Mouse (Mus musculus) adrenal gland, postnatal 0 days (tissue): ENCODE measurements around the gene Gm36210. TPM values are rescaled to one million over a fixed set of nuclear protein-coding genes. Genes with fewer than 3 reads are reported as not detected.

Source experiments
- polyA plus RNA-seq: library from polyadenylated mRNA; unstranded; fragments of >200 nt; fragmentation: Nextera tagmentation; extraction: Ambion mirVana; gene quantifications from 2 replicates; pipeline ENCODE4 v1.2.1, GENCODE M21; 2015

Gm36210 gene
- 0.09 and 0.10 TPM in 2 replicates for polyA plus RNA-seq

GRCm38 (mm10) chr7:4906466-4906950 lies at the start of gene Gm36210:
Gene Gm36210 (minus strand): TSS chr7:4906516.

GRCm38 (mm10) chr7:4925441-4926381 lies 19.4 kb upstream of the Gm36210 start, which contains the start of gene Ssc5d:
Gene Ssc5d (plus strand): TSS chr7:4925785.

DNA sequence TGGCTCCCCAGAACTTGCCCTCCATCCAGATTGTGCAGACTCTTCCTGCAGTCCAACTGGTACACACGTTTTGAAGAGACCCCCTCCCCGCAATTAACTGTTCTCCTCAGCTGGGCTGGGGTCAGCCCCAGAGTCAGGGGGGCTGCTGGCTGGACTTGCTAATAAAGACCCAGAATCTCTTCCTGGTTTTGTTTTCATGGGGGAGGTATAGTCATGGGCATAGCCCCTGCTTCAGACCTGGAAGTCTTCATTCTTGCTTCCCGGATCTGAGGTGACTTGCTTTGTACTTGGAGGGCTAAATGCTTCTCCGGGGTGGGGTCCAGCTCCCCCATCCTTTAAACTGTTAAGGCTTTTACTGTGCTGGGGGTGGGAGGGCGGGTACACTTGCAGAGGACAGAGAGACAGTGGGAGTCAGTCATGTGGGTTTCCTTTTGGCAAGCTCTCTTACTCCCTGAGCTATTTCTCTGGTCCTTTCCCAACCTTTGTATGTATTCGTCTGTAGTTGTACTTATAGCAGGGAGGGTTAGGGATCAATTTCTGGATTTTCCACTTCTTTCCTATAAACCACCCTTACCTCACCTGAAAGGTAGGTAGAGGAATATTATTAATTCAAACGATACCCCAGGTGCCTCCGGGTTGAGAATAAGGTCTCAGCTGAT lies 15.6 kb upstream of the Gm36210 start, which contains the start of gene Nat14:
Nat14 (plus strand) TSS at position 205 of the 659 bp plus-strand sequence.

DNA sequence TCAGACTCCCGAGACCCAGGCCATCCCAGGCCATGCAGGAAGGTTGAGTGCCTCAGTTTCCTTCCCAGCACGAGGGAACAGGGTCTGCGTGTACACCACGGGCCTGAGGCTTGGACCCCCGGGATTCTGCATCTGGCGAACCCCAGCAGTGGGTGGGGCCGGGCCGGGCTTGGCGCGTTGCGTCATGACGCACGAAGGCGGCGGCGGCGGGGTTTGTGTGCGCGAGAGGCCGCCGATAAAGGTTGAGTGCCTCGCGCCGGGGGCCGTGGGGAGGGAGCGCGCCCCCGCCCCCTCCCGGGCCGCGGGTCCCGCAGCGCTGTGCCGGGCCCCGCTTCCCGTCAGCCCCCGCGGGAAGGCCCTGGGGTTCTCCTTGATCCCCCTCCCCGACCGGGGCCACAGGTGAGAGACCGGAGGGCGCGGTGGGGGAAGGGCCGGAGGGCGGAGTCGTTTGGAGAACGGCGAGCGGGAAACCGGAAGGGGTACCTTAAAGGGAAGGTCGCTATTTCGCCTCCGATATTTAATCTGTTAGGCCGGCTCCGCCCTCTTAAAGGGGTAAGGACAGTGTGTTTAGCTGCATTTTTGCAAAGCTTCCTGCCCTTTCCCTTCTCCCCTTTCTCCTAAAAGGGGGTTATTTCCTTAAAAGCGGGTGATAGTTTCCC lies 8.8 kb upstream of the Gm36210 start, which contains the start of gene Zfp628:
Zfp628 (plus strand) TSS at position 211 of the 659 bp plus-strand sequence.

GRCm38 (mm10) chr7:4876753-4877221 lies 29.5 kb downstream of the Gm36210 start, which contains the start of gene Isoc2a:
Gene Isoc2a (plus strand): TSS chr7:4877153.

DNA sequence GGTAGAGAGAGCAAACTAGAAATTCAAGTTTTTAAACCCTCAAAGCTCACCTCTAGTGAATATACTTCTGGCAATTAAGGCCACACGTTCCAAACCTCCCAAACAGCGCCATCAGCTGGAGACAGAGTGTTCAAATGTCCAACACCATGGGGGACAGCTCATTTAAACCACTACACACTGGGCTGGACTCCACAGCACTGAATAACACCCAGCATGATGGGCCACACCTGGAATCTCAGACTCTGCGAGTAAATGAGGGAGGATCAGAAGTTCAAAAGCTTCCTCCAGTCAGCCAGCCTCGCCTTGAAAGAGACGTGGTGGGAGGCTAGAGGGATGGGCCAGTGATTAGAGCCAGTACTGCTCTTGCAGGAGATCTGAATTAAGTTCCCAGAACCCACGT lies 36.2 kb downstream of the Gm36210 start, which contains the start of gene Isoc2b:
Isoc2b (minus strand) TSS at position 126 of the 400 bp plus-strand sequence.

Other genes with a start within 250 kb of the Gm36210 start
- 6.7 and 6.9 TPM in 2 replicates for gene Ppp6r1, start 247.5 kb downstream of the Gm36210 start, polyA plus RNA-seq
- 70.6 and 80.3 TPM in 2 replicates for gene Hspbp1, start 221.4 kb downstream of the Gm36210 start, polyA plus RNA-seq
- 0.59 and 1.2 TPM in 2 replicates for gene Brsk1, start 215.9 kb downstream of the Gm36210 start, polyA plus RNA-seq
- 0.10 and 0.24 TPM in 2 replicates for gene Tmem150b, start 181.3 kb downstream of the Gm36210 start, polyA plus RNA-seq
- 22.8 and 37.7 TPM in 2 replicates for gene Kmt5c, start 166.4 kb downstream of the Gm36210 start, polyA plus RNA-seq
- gene Cox6b2, start 153.4 kb downstream of the Gm36210 start, polyA plus RNA-seq = 53.7 and 57.2 TPM in 2 replicates
- not detected in 2 replicates for gene Fam71e2, start 135.2 kb downstream of the Gm36210 start, polyA plus RNA-seq
- 0.33 and 0.82 TPM in 2 replicates for gene Il11, start 123.7 kb downstream of the Gm36210 start, polyA plus RNA-seq
- 0.38 TPM in 1 of 2 replicates, not detected in the other for gene Tmem190, start 123.6 kb downstream of the Gm36210 start, polyA plus RNA-seq
- gene Tmem238, start 116.9 kb downstream of the Gm36210 start, polyA plus RNA-seq = 12.5 and 21.8 TPM in 2 replicates
- 286 and 311 TPM in 2 replicates for gene Rpl28, start 113.6 kb downstream of the Gm36210 start, polyA plus RNA-seq
- gene Ube2s, start 93.9 kb downstream of the Gm36210 start, polyA plus RNA-seq = 144 and 154 TPM in 2 replicates
- gene Shisa7, start 61.8 kb downstream of the Gm36210 start, polyA plus RNA-seq = 0.61 and 1.1 TPM in 2 replicates
- gene Isoc2b, start 36.3 kb downstream of the Gm36210 start, polyA plus RNA-seq = 38.4 and 57.5 TPM in 2 replicates
- 0.95 and 1.2 TPM in 2 replicates for gene Isoc2a, start 29.4 kb downstream of the Gm36210 start, polyA plus RNA-seq
- 3.5 and 4.1 TPM in 2 replicates for gene Zfp628, start 8.7 kb upstream of the Gm36210 start, polyA plus RNA-seq
- gene Nat14, start 15.5 kb upstream of the Gm36210 start, polyA plus RNA-seq = 6.9 and 7.6 TPM in 2 replicates
- gene Ssc5d, start 19.3 kb upstream of the Gm36210 start, polyA plus RNA-seq = 3.6 and 3.7 TPM in 2 replicates
- gene Sbk2, start 57.9 kb upstream of the Gm36210 start, polyA plus RNA-seq = 0.19 TPM in 1 of 2 replicates, not detected in the other
- 0.18 TPM in 1 of 2 replicates, not detected in the other for gene Sbk3, start 64.7 kb upstream of the Gm36210 start, polyA plus RNA-seq
- 20.7 and 21.3 TPM in 2 replicates for gene Zfp579, start 89.6 kb upstream of the Gm36210 start, polyA plus RNA-seq
- gene Zfp524, start 107.9 kb upstream of the Gm36210 start, polyA plus RNA-seq = 8.4 and 12.0 TPM in 2 replicates
- gene Fiz1, start 108.2 kb upstream of the Gm36210 start, polyA plus RNA-seq = 17.2 and 20.9 TPM in 2 replicates
- gene Gm44973, start 109.0 kb upstream of the Gm36210 start, polyA plus RNA-seq = 2.2 and 3.8 TPM in 2 replicates
- 4.2 and 4.6 TPM in 2 replicates for gene Zfp865, start 113.9 kb upstream of the Gm36210 start, polyA plus RNA-seq
- gene Ccdc106, start 114.0 kb upstream of the Gm36210 start, polyA plus RNA-seq = 6.2 and 11.3 TPM in 2 replicates
- not detected in 2 replicates for gene 4632433K11Rik, start 127.6 kb upstream of the Gm36210 start, polyA plus RNA-seq
- 3.7 and 4.9 TPM in 2 replicates for gene Zfp784, start 131.9 kb upstream of the Gm36210 start, polyA plus RNA-seq
- gene Zfp580, start 145.0 kb upstream of the Gm36210 start, polyA plus RNA-seq = 27.7 and 36.3 TPM in 2 replicates
- 37.7 and 54.7 TPM in 2 replicates for gene U2af2, start 155.6 kb upstream of the Gm36210 start, polyA plus RNA-seq
- 45.0 and 49.3 TPM in 2 replicates for gene Epn1, start 173.7 kb upstream of the Gm36210 start, polyA plus RNA-seq
- gene Rfpl4, start 210.4 kb upstream of the Gm36210 start, polyA plus RNA-seq = not detected in 2 replicates
- 1.4 and 1.7 TPM in 2 replicates for gene Rasl2-9, start 219.4 kb upstream of the Gm36210 start, polyA plus RNA-seq
- not detected in 2 replicates for gene Vmn1r55, start 243.2 kb upstream of the Gm36210 start, polyA plus RNA-seq